Mouse (Mus musculus) forebrain, embryonic 10.5 days (tissue): ENCODE results near the gene Slc4a1ap. TPM values are rescaled to one million over a fixed set of nuclear protein-coding genes. Genes with fewer than 3 reads are reported as not detected.
"Not testable (repeated sequence)": the region's sequence is repeated elsewhere in the genome, so short reads cannot be mapped to it uniquely, and the experiment has no call there.

ENCODE experiments used
- DNase-seq: peaks from one replicate; pipeline ENCODE4 v3.0.0-alpha.2; 2017; ENCODE audit warnings: low spot score; ENCODE audit errors: extremely low spot score
- H3K27ac ChIP-seq: fragments of 300-500 bp; sonication (generic); 2 replicates; pipeline ENCODE4 v1.5.1; 2016; ENCODE audit warnings: mild to moderate bottlenecking
- H3K27me3 ChIP-seq: fragments of 300-500 bp; sonication (generic); 2 replicates; pipeline ENCODE4 v1.6.1; 2016; ENCODE audit warnings: mild to moderate bottlenecking; ENCODE audit not compliant: poor library complexity, severe bottlenecking
- H3K36me3 ChIP-seq: fragments of 300-500 bp; sonication (generic); replicated peaks from 2 replicates; pipeline ENCODE4 v1.6.1; 2016; ENCODE audit warnings: mild to moderate bottlenecking, moderate library complexity
- H3K4me1 ChIP-seq: fragments of 300-500 bp; sonication (generic); 2 replicates; pipeline ENCODE4 v1.6.1; 2016
- H3K4me3 ChIP-seq: fragments of 300-500 bp; sonication (generic); 2 replicates; pipeline ENCODE4 v1.5.1; 2016; ENCODE audit warnings: mild to moderate bottlenecking, moderate library complexity
- H3K9me3 ChIP-seq: fragments of 300-500 bp; sonication (generic); 2 replicates; pipeline ENCODE4 v1.6.1; 2016; ENCODE audit warnings: mild to moderate bottlenecking, moderate library complexity
- WGBS: fragments of 180-500 bp; shearing (Covaris S2); methylation state at CpG from one replicate; pipeline ENCODE4 v1.1.7; 2016; 5-methylcytosine and 5-hydroxymethylcytosine counted together
- polyA plus RNA-seq: library from polyadenylated mRNA; unstranded; fragments of >200 nt; fragmentation: Nextera tagmentation; extraction: Ambion mirVana; gene quantifications from 2 replicates; pipeline ENCODE4 v1.2.1, GENCODE M21; 2016

The Slc4a1ap gene
- polyA plus RNA-seq, 1 experiment from 2014 or later, result 29.2 TPM

- Histone ChIP-seq H3K27ac (no peak overlapping the region), H3K4me1 (peaks cover under 1% of the 10 kb centered on the region), H3K4me3 (no peak overlapping the region), H3K9me3 (no peaks in the 10 kb centered on the region), H3K27me3 (no peaks in the 10 kb centered on the region), H3K36me3 (no peaks in the 10 kb centered on the region)
- DNase-seq, result no peak
- WGBS, result 79% methylated on average over 5 of the region's 7 CpGs
These were observed 49.8 kb downstream of the Slc4a1ap start for GRCm38 (mm10) chr5:31576539-31576975.

- WGBS, result 82% methylated on average over 6 of the region's 6 CpGs
- Histone ChIP-seq H3K4me3 (no peak overlapping the region), H3K36me3 (no peaks in the 10 kb centered on the region), H3K9me3 (peaks cover 4% of the 10 kb centered on the region; the same call in 1 of the 2 replicates), H3K27ac (no peak overlapping the region), H3K27me3 (no peaks in the 10 kb centered on the region), H3K4me1 (peaks cover under 1% of the 10 kb centered on the region; the same call in 1 of the 2 replicates)
- no peak for DNase-seq
These were observed 54.5 kb downstream of the Slc4a1ap start for GRCm38 (mm10) chr5:31581263-31581662.

- no peak for DNase-seq
- WGBS, result 87% methylated on average over 3 of the region's 3 CpGs
- Histone ChIP-seq H3K4me3 (no peak overlapping the region), H3K9me3 (peaks cover 4% of the 10 kb centered on the region; the same call in 1 of the 2 replicates), H3K27me3 (no peaks in the 10 kb centered on the region), H3K4me1 (peaks cover 7% of the 10 kb centered on the region), H3K27ac (no peak overlapping the region), H3K36me3 (no peaks in the 10 kb centered on the region)
These were observed 55.1 kb downstream of the Slc4a1ap start for GRCm38 (mm10) chr5:31581932-31582331.

GRCm38 (mm10) chr5:31583261-31583660, 56.5 kb downstream of the Slc4a1ap start:
- WGBS, result 82% methylated on average over 2 of the region's 2 CpGs
- Histone ChIP-seq H3K27ac (no peak overlapping the region), H3K27me3 (no peaks in the 10 kb centered on the region), H3K4me1 (peaks cover 16% of the 10 kb centered on the region), H3K36me3 (no peaks in the 10 kb centered on the region), H3K9me3 (peaks cover 4% of the 10 kb centered on the region; the same call in 1 of the 2 replicates), H3K4me3 (no peak overlapping the region)
- no peak for DNase-seq

GRCm38 (mm10) chr5:31585526-31585925, 58.7 kb downstream of the Slc4a1ap start:
- H3K27me3 ChIP-seq, result no peaks in the 10 kb centered on the region
- H3K36me3 ChIP-seq, result no peaks in the 10 kb centered on the region
- WGBS, result 93% methylated on average over 4 of the region's 4 CpGs
- DNase-seq, result no peak
- no peak overlapping the region for H3K27ac ChIP-seq
- no peak overlapping the region for H3K4me3 ChIP-seq
- peaks cover 11% of the 10 kb centered on the region; the same call in 1 of the 2 replicates for H3K9me3 ChIP-seq
- peaks cover 21% of the 10 kb centered on the region for H3K4me1 ChIP-seq

- no peak overlapping the region for H3K4me3 ChIP-seq
- peaks cover 21% of the 10 kb centered on the region for H3K4me1 ChIP-seq
- no peaks in the 10 kb centered on the region for H3K27me3 ChIP-seq
- no peak for DNase-seq
- 61% methylated on average over 2 of the region's 2 CpGs for WGBS
- H3K9me3 ChIP-seq, result peaks cover 11% of the 10 kb centered on the region; the same call in 1 of the 2 replicates
- H3K36me3 ChIP-seq, result no peaks in the 10 kb centered on the region
- no peak overlapping the region for H3K27ac ChIP-seq
These were observed 61.2 kb downstream of the Slc4a1ap start for GRCm38 (mm10) chr5:31588016-31588415.

GRCm38 (mm10) chr5:31588672-31589071, 61.9 kb downstream of the Slc4a1ap start:
- not testable (repeated sequence) for DNase-seq, H3K36me3 ChIP-seq
- 84% methylated on average over 8 of the region's 8 CpGs for WGBS

GRCm38 (mm10) chr5:31589711-31590319, 63.0 kb downstream of the Slc4a1ap start:
- Histone ChIP-seq H3K9me3 (peaks cover 6% of the 10 kb centered on the region; the same call in 1 of the 2 replicates), H3K36me3 (no peaks in the 10 kb centered on the region), H3K4me3 (no peak overlapping the region), H3K27me3 (no peaks in the 10 kb centered on the region), H3K4me1 (peaks cover 21% of the 10 kb centered on the region), H3K27ac (no peak overlapping the region)
- DNase-seq, result no peak
- WGBS, result 85% methylated on average over 14 of the region's 14 CpGs

More at GRCm38 (mm10) chr5:31588672-31589071, 61.9 kb downstream of the Slc4a1ap start:
- H3K9me3 ChIP-seq, result peaks cover 11% of the 10 kb centered on the region; the same call in 1 of the 2 replicates
- H3K4me1 ChIP-seq, result peaks cover 21% of the 10 kb centered on the region
- not testable (repeated sequence) for H3K4me3 ChIP-seq, H3K27ac ChIP-seq, H3K27me3 ChIP-seq

- Histone ChIP-seq H3K27ac (no peak overlapping the region), H3K4me3 (no peak overlapping the region), H3K36me3 (no peaks in the 10 kb centered on the region), H3K27me3 (0 out of 2 replicates have a peak, but pooled peaks cover 6% of the 10 kb centered on the region), H3K4me1 (peaks cover 25% of the 10 kb centered on the region), H3K9me3 (peaks cover 6% of the 10 kb centered on the region; the same call in 1 of the 2 replicates)
- 93% methylated on average over 7 of the region's 7 CpGs for WGBS
- DNase-seq, result no peak
These were observed 64.3 kb downstream of the Slc4a1ap start for GRCm38 (mm10) chr5:31591122-31591521.

- peaks cover 24% of the 10 kb centered on the region for H3K27me3 ChIP-seq
- DNase-seq, result no peak
- 62% methylated on average over 4 of the region's 4 CpGs for WGBS
These were observed 69.1 kb downstream of the Slc4a1ap start for GRCm38 (mm10) chr5:31595868-31596267.

GRCm38 (mm10) chr5:31596481-31597429, 70.0 kb downstream of the Slc4a1ap start, which contains the start of gene Mrpl33:
Gene Mrpl33, plus strand, starts transcription at chr5:31596935.
- H3K4me3 ChIP-seq, result peak within 1 kb of the TSS; percentile 53
- H3K27me3 ChIP-seq, result peaks cover 24% of the 10 kb centered on the region
- no peaks in the 10 kb centered on the region for H3K36me3 ChIP-seq
- peak; percentile 32 for DNase-seq
- WGBS, result 6% methylated on average over 26 of the region's 26 CpGs
- H3K27ac ChIP-seq, result peak within 1 kb of the TSS; percentile 65
- peaks cover 16% of the 10 kb centered on the region for H3K4me1 ChIP-seq
- H3K9me3 ChIP-seq, result no peaks in the 10 kb centered on the region

More at GRCm38 (mm10) chr5:31595868-31596267, 69.1 kb downstream of the Slc4a1ap start:
- Histone ChIP-seq H3K4me3 (no peak overlapping the region), H3K27ac (no peak overlapping the region), H3K9me3 (no peaks in the 10 kb centered on the region), H3K4me1 (peaks cover 16% of the 10 kb centered on the region), H3K36me3 (no peaks in the 10 kb centered on the region)

GRCm38 (mm10) chr5:31597430-31597944, 70.7 kb downstream of the Slc4a1ap start:
- no peak for DNase-seq
- WGBS, result 75% methylated on average over 6 of the region's 6 CpGs
- peaks cover 16% of the 10 kb centered on the region for H3K4me1 ChIP-seq
- H3K9me3 ChIP-seq, result no peaks in the 10 kb centered on the region
- H3K27ac ChIP-seq, result no peak overlapping the region
- H3K27me3 ChIP-seq, result peaks cover 24% of the 10 kb centered on the region
- H3K4me3 ChIP-seq, result 0 out of 2 replicates have a peak overlapping the region, but pooled peaks have one; percentile 53
- no peaks in the 10 kb centered on the region for H3K36me3 ChIP-seq
